Mouse (Mus musculus) lung, adult 2 months (tissue): Measurements from ENCODE around the gene Asic2.

ENCODE experiments used
- CTCF ChIP-seq: fragments of 200-500 bp; IDR thresholded peaks from 2 replicates; pipeline ENCODE4 v1.5.1; 2011; ENCODE audit warnings: mild to moderate bottlenecking, low read length, control low read depth; ENCODE audit not compliant: insufficient read depth
- POLR2A ChIP-seq: fragments of 200-500 bp; IDR thresholded peaks from 2 replicates; pipeline ENCODE4 v1.6.1; 2011; ENCODE audit warnings: low read depth, mild to moderate bottlenecking, control low read depth, low read length, borderline replicate concordance; ENCODE audit errors: extremely low read depth

- TF ChIP-seq CTCF (no peak), POLR2A (no peak)
Measured at GRCm38 (mm10) chr11:80877131-80877651, 1091.1 kb downstream of the Asic2 start.
